8 mouse cellular contexts compared by ENCODE assay signal in genomic region chr7:44553826-44554225, GRCm38 (mm10). TPM values are rescaled to one million over a fixed set of nuclear protein-coding genes. Genes with fewer than 3 reads are reported as not detected.
DNase-seq lines count a peak whose midpoint lies in the region; ATAC-seq lines count a peak whose summit lies in the region.

Gene Nr1h2, minus strand, starts transcription at chr7:44553951.

- WGBS in heart, embryonic 14.5 days, result under 1% methylated on average over 22 of the region's 22 CpGs
- under 1% methylated on average over 22 of the region's 22 CpGs for WGBS in liver, embryonic 13.5 days (ENCODE audit: insufficient replicate concordance)
- WGBS in stomach, embryonic 16.5 days, result 0% methylated on average over 22 of the region's 22 CpGs

- ATAC-seq in CD4-positive, CD25-positive, alpha-beta regulatory T cell, adult 4 months, result peak; percentile 87
- ATAC-seq in heart, embryonic 14.5 days (ENCODE audit: insufficient number of reproducible peaks, insufficient read depth, low FRiP score, low read depth), result peak; percentile 71; the same call in 1 of the 2 replicates
- peak; percentile 76 for ATAC-seq in liver, embryonic 13.5 days (ENCODE audit: low read depth)
- peak; percentile 88 for ATAC-seq in stomach, embryonic 16.5 days (ENCODE audit: insufficient read depth, low FRiP score)

- DNase-seq in c-Kit-negative CD71-positive TER-119-positive erythroid progenitor cells, embryonic 14.5 days (ENCODE audit: low read depth, low spot score), result peak; percentile 87
- peak; percentile 82 for DNase-seq in fibroblast of lung, adult 2 months (ENCODE audit: low read depth)
- DNase-seq in kidney, postnatal 14 days, result peak; percentile 98
- DNase-seq in liver, embryonic 13.5 days, result peak; percentile 93
- peak; percentile 97 for DNase-seq in neural tube, embryonic 10.5 days (ENCODE audit: extremely low spot score, low spot score)

- H3K9ac ChIP-seq in heart, embryonic 14.5 days (ENCODE audit: low read length), result peak within 1 kb of the TSS; percentile 82
- H3K9ac ChIP-seq in liver, embryonic 13.5 days, result peak within 1 kb of the TSS; percentile 87
- H3K9ac ChIP-seq in stomach, embryonic 16.5 days (ENCODE audit: low read length), result peak within 1 kb of the TSS; percentile 91

- peaks cover 5 to 12% of the 10 kb centered on the region in 2 experiments; a peak in 3 of 4 replicates for H3K4me1 ChIP-seq in heart, embryonic 14.5 days (ENCODE audit: control insufficient read depth in 2 of 2, insufficient read depth in 2 of 2, low read length in 2 of 2)
- H3K4me1 ChIP-seq in liver, embryonic 13.5 days (replicated peaks), result peaks cover 16% of the 10 kb centered on the region
- H3K4me1 ChIP-seq in stomach, embryonic 16.5 days (ENCODE audit: control insufficient read depth, insufficient read depth, low read length), result peaks cover 7% of the 10 kb centered on the region; the same call in 1 of the 2 replicates

- H3K36me3 ChIP-seq in heart, embryonic 14.5 days (ENCODE audit: control insufficient read depth, insufficient read depth, low read length), result peaks cover 32% of the 10 kb centered on the region
- peaks cover 34% of the 10 kb centered on the region for H3K36me3 ChIP-seq in liver, embryonic 13.5 days
- peaks cover 17% of the 10 kb centered on the region; the same call in 1 of the 2 replicates for H3K36me3 ChIP-seq in stomach, embryonic 16.5 days (ENCODE audit: control insufficient read depth, insufficient read depth, low read length)

- peak within 1 kb of the TSS; percentile 96 to 97 for H3K4me3 ChIP-seq in heart, embryonic 14.5 days (ENCODE audit: control insufficient read depth in 1 of 2, insufficient read depth in 1 of 2, low read depth in 1 of 2, low read length in 2 of 2)
- H3K4me3 ChIP-seq in liver, embryonic 13.5 days (replicated peaks), result peak within 1 kb of the TSS; percentile 99
- H3K4me3 ChIP-seq in stomach, embryonic 16.5 days (replicated peaks; ENCODE audit: low read length), result peak within 1 kb of the TSS; percentile 100

- no peaks in the 10 kb centered on the region for H3K27me3 ChIP-seq in heart, embryonic 14.5 days (ENCODE audit: control insufficient read depth, insufficient read depth, low read length)
- H3K27me3 ChIP-seq in liver, embryonic 13.5 days, result no peaks in the 10 kb centered on the region
- no peaks in the 10 kb centered on the region for H3K27me3 ChIP-seq in stomach, embryonic 16.5 days (ENCODE audit: control insufficient read depth, insufficient read depth, low read length)

- peak within 1 kb of the TSS; percentile 93 to 97 for H3K27ac ChIP-seq in heart, embryonic 14.5 days (replicated peaks in 1 of 2; ENCODE audit: control insufficient read depth in 1 of 2, insufficient read depth in 1 of 2, low read depth in 2 of 2, low read length in 2 of 2)
- peak within 1 kb of the TSS; percentile 98 for H3K27ac ChIP-seq in liver, embryonic 13.5 days
- H3K27ac ChIP-seq in stomach, embryonic 16.5 days (ENCODE audit: low read length), result peak within 1 kb of the TSS; percentile 99

- no peaks in the 10 kb centered on the region for H3K9me3 ChIP-seq in heart, embryonic 14.5 days (ENCODE audit: control insufficient read depth, low read length)
- H3K9me3 ChIP-seq in liver, embryonic 13.5 days (replicated peaks), result no peaks in the 10 kb centered on the region
- H3K9me3 ChIP-seq in stomach, embryonic 16.5 days (replicated peaks; ENCODE audit: control insufficient read depth, low read length), result no peaks in the 10 kb centered on the region

- H3K4me2 ChIP-seq in heart, embryonic 14.5 days (ENCODE audit: low read length), result peak within 1 kb of the TSS; percentile 77
- peak within 1 kb of the TSS; percentile 82 for H3K4me2 ChIP-seq in liver, embryonic 13.5 days
- H3K4me2 ChIP-seq in stomach, embryonic 16.5 days (ENCODE audit: low read depth, low read length), result peak within 1 kb of the TSS; percentile 75

RNA-seq across cellular contexts. Expression of gene Nr1h2, which starts in this region (rescaled TPM):
- polyA plus RNA-seq in CD4-positive, CD25-positive, alpha-beta regulatory T cell, adult 4 months (2017; shearing (Covaris generic)), result 10 to 100 TPM; 42.2 to 57.7 TPM
- 53.3 and 57.8 TPM in 2 replicates for polyA plus RNA-seq in heart, embryonic 14.5 days (2014; fragmentation: Nextera tagmentation; extraction: Ambion mirVana)
- polyA plus RNA-seq in liver, embryonic 13.5 days (2015; fragmentation: Nextera tagmentation; extraction: Ambion mirVana), result 40.7 and 47.1 TPM in 2 replicates
- polyA plus RNA-seq in stomach, embryonic 16.5 days (2015; fragmentation: Nextera tagmentation; extraction: Ambion mirVana), result 62.0 and 68.6 TPM in 2 replicates

Comparison
In these comparisons a context has a peak if more than half of its experiments do, and no peak if none do; other contexts are left out.
1. Peak in every context shown above with its lines: DNase-seq, ATAC-seq, H3K4me3 ChIP-seq and H3K27ac ChIP-seq.